Comparison of ENCODE assay signal across 12 mouse cellular contexts in genomic region chr1:51616091-51616490, GRCm38 (mm10).
DNase-seq lines count a peak whose midpoint lies in the region; ATAC-seq lines count a peak whose summit lies in the region.
"Had no signal": no experiment of that assay in that cellular context is flagged by ENCODE, and none has a peak within 500 bp of the region (broad histone marks: within the 10 kb centered on the region; RNA-seq: fewer than 3 reads in every experiment).

No protein-coding gene starts in this region.

- H3K9me3 ChIP-seq in forebrain, embryonic 11.5 days (ENCODE audit: control insufficient read depth, low read length), result no peaks in the 10 kb centered on the region
- H3K9me3 ChIP-seq: embryonic facial prominence, embryonic 10.5 days; embryonic facial prominence, embryonic 12.5 days; forebrain, embryonic 12.5 days had no signal

- H3K9ac ChIP-seq in forebrain, embryonic 11.5 days (ENCODE audit: low read length), result no peak overlapping the region
- H3K9ac ChIP-seq: embryonic facial prominence, embryonic 12.5 days; forebrain, embryonic 12.5 days had no signal

- no peak overlapping the region for H3K4me3 ChIP-seq in forebrain, embryonic 11.5 days (ENCODE audit: low read depth, low read length)
- H3K4me3 ChIP-seq: embryonic facial prominence, embryonic 10.5 days; embryonic facial prominence, embryonic 12.5 days; forebrain, embryonic 12.5 days; gastrocnemius, adult 2 months had no signal

- no peaks in the 10 kb centered on the region for H3K36me3 ChIP-seq in forebrain, embryonic 11.5 days (ENCODE audit: control insufficient read depth, insufficient read depth, low read length)
- H3K36me3 ChIP-seq: embryonic facial prominence, embryonic 10.5 days; embryonic facial prominence, embryonic 12.5 days; forebrain, embryonic 12.5 days had no signal

- H3K4me1 ChIP-seq in forebrain, embryonic 11.5 days (replicated peaks; ENCODE audit: control insufficient read depth, insufficient read depth, low read length), result peaks cover 3% of the 10 kb centered on the region; the same call in 1 of the 2 replicates

- peak; percentile 32 for DNase-seq in cerebellum, adult 11-12 months
- no peak for DNase-seq in cerebellum, adult 11 months
- peak; percentile 57 for DNase-seq in cerebellum, adult 9-10 months
- no peak for DNase-seq in cerebellum, adult 8-10 months
- peak; percentile 77 for DNase-seq in brain, adult 2 months (ENCODE audit: low read depth, low spot score)
- peak; percentile 55 for DNase-seq in cerebellum, adult 9-11 months
- DNase-seq in forebrain, embryonic 11.5 days (ENCODE audit: low spot score), result no peak
- DNase-seq in thymus, postnatal 10 days (ENCODE audit: low spot score in 2 of 2), result no peak

- no peak overlapping the region for H3K4me2 ChIP-seq in forebrain, embryonic 11.5 days (ENCODE audit: low read depth, low read length, severe bottlenecking)
- H3K4me2 ChIP-seq: embryonic facial prominence, embryonic 12.5 days; forebrain, embryonic 12.5 days had no signal

- H3K27ac ChIP-seq in forebrain, embryonic 11.5 days (ENCODE audit: low read depth, low read length), result no peak overlapping the region
- H3K27ac ChIP-seq: embryonic facial prominence, embryonic 10.5 days; embryonic facial prominence, embryonic 12.5 days; forebrain, embryonic 12.5 days; gastrocnemius, adult 2 months had no signal

- 97% methylated on average over 1 of the region's 1 CpGs for WGBS in forebrain, embryonic 11.5 days

- H3K27me3 ChIP-seq in forebrain, embryonic 11.5 days (ENCODE audit: control insufficient read depth, insufficient read depth, low read length), result no peaks in the 10 kb centered on the region

- no peak for ATAC-seq in forebrain, embryonic 11.5 days (replicated peaks; ENCODE audit: low FRiP score)

Comparison
In these comparisons a context has a peak if more than half of its experiments do, and no peak if none do; other contexts are left out.
1. DNase-seq: peak in cerebellum, adult 11-12 months (single experiment), cerebellum, adult 9-10 months (single experiment), brain, adult 2 months (single experiment) and cerebellum, adult 9-11 months (single experiment); none in cerebellum, adult 11 months (single experiment), cerebellum, adult 8-10 months (single experiment), forebrain, embryonic 11.5 days (single experiment) and thymus, postnatal 10 days (0 of 2).